Mouse (Mus musculus) ES-E14 (cell line): ENCODE results near the gene Schip1.

Experiments
- HCFC1 ChIP-seq: IDR thresholded peaks from 2 replicates; pipeline ENCODE4 v1.6.1; 2012; ENCODE audit warnings: low read length, inconsistent platforms, borderline replicate concordance; ENCODE audit not compliant: insufficient read depth
- MAFK ChIP-seq: IDR thresholded peaks from 2 replicates; pipeline ENCODE4 v1.6.1; 2014; ENCODE audit warnings: mild to moderate bottlenecking, low read depth, low read length, inconsistent platforms; ENCODE audit not compliant: insufficient read depth

DNA sequence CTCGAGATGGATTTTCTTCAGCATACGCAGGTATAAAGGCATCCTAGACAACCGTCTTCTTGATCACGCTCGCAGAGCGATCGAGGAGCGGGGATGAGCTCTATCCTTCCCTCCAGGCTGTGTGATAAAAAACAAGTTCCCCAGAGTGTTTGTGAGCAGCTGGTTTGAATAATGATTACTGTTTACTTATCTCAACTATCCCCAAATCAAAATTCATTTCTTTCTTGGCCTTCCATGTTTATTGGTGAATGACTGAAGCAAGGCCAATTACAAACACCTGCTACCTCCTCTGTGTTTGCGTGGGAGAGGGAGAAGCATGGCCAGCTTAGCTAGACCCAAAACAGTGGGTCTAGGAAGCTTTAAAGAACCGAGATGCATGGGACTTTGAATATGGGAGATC lies 540.4 kb downstream of the Schip1 start:
- no peak for TF ChIP-seq MAFK
- TF ChIP-seq HCFC1 = no peak
